Mouse (Mus musculus) heart, adult 2 months (tissue): Measurements from ENCODE around the gene Sema7a.

ENCODE experiments used
- CTCF ChIP-seq: fragments of 200-600 bp; IDR thresholded peaks from 2 replicates; pipeline ENCODE4 v1.8.1; 2022; ENCODE audit warnings: antibody characterized with exemption, mild to moderate bottlenecking, moderate library complexity
- EP300 ChIP-seq: fragments of 200-500 bp; IDR thresholded peaks from 2 replicates; pipeline ENCODE4 v1.6.1; 2011; ENCODE audit warnings: low read depth, low read length, control low read depth; ENCODE audit not compliant: insufficient read depth
- POLR2A ChIP-seq: fragments of 200-500 bp; IDR thresholded peaks from 2 replicates; pipeline ENCODE4 v1.6.1; 2011; ENCODE audit warnings: mild to moderate bottlenecking, low read depth, low read length, control low read depth; ENCODE audit not compliant: insufficient read depth

GRCm38 (mm10) chr9:57989309-57989708, 49.4 kb downstream of the Sema7a start:
- TF ChIP-seq POLR2A (no peak), CTCF (no peak), EP300 (no peak)
